Mouse (Mus musculus) liver, postnatal 0 days (tissue): ENCODE results near the gene Camta1.

Experiments used
- CTCF ChIP-seq: sonication (generic); IDR thresholded peaks from 2 replicates; pipeline ENCODE4 v1.5.1; 2016; ENCODE audit warnings: antibody characterized with exemption, low read depth
- EP300 ChIP-seq: IDR thresholded peaks from 2 replicates; pipeline ENCODE4 v1.6.1; 2016; ENCODE audit warnings: antibody characterized with exemption, low read depth, mild to moderate bottlenecking

GRCm38 (mm10) chr4:150889273-150889954 is 972.3 kb downstream of the Camta1 start:
- TF ChIP-seq CTCF, result no peak
- TF ChIP-seq EP300, result no peak
